Mouse (Mus musculus) adrenal gland, adult 2 months (tissue): Measurements from ENCODE around the gene Slc9a6. TPM values are rescaled to one million over a fixed set of nuclear protein-coding genes. Genes with fewer than 3 reads are reported as not detected.
A peak's percentile ranks its signal among the peaks of the same experiment; 100 is the strongest.

ENCODE experiments used
- DNase-seq: peaks from one replicate; pipeline ENCODE4 v3.0.0; 2021
- long read RNA-seq: library from polyadenylated mRNA; stranded (forward); transcript quantifications from one replicate; pipeline ENCODE4 v2.0.0, GENCODE M21; 2021
- polyA plus RNA-seq: library from polyadenylated mRNA; depleted of rRNA; stranded (reverse); fragments of >200 nt; gene quantifications from 2 replicates; pipeline ENCODE4 v1.2.3, GENCODE M21; 2012; rRNA removed
- total RNA-seq, 2 experiments: library from RNA; stranded (reverse); gene quantifications; 2 replicates each; pipeline ENCODE4 v1.2.3; 2021

Slc9a6 gene
- total RNA-seq, result 10 to 100 TPM; 32.5 to 32.8 TPM
- polyA plus RNA-seq, result 22.7 and 29.6 TPM in 2 replicates
- long read RNA-seq, full-length matches to known transcripts, result 10 of 28 reads
- long read RNA-seq, partial matches to known transcripts, result 1 of 28 reads
- long read RNA-seq, other reads (novel, unspliced or antisense), result 17 of 28 reads

- DNase-seq, result peak; percentile 87
Measured at GRCm38 (mm10) chrX:56609623-56610317, at the start of gene Slc9a6. Gene Slc9a6, plus strand, starts transcription at chrX:56609757.

- no peak for DNase-seq
Measured at GRCm38 (mm10) chrX:56572465-56572864, 37.1 kb upstream of the Slc9a6 start.

- DNase-seq, result no peak
Measured at GRCm38 (mm10) chrX:56578200-56578599, 31.4 kb upstream of the Slc9a6 start.

- peak; percentile 33 for DNase-seq
Measured at GRCm38 (mm10) chrX:56597219-56597886, 12.2 kb upstream of the Slc9a6 start.

GRCm38 (mm10) chrX:56597887-56598640, 11.5 kb upstream of the Slc9a6 start, which contains the start of gene Mmgt1:
Gene Mmgt1, minus strand, starts transcription at chrX:56598069.
- DNase-seq, result peak; percentile 96

- no peak for DNase-seq
Measured at GRCm38 (mm10) chrX:56606536-56606935, 3.0 kb upstream of the Slc9a6 start.

GRCm38 (mm10) chrX:56607032-56607710, 2.4 kb upstream of the Slc9a6 start:
- no peak for DNase-seq

- no peak for DNase-seq
Measured at GRCm38 (mm10) chrX:56609285-56609622, 303 bp upstream of the Slc9a6 start.

- DNase-seq, result peak; percentile 7
Measured at GRCm38 (mm10) chrX:56610318-56610694, 749 bp downstream of the Slc9a6 start.

GRCm38 (mm10) chrX:56615236-56615635, 5.7 kb downstream of the Slc9a6 start:
- DNase-seq, result no peak

- no peak for DNase-seq
Measured at GRCm38 (mm10) chrX:56636185-56636584, 26.6 kb downstream of the Slc9a6 start.

- no peak for DNase-seq
Measured at GRCm38 (mm10) chrX:56640066-56640465, 30.5 kb downstream of the Slc9a6 start.

- no peak for DNase-seq
Measured at GRCm38 (mm10) chrX:56649549-56650354, 40.2 kb downstream of the Slc9a6 start.

GRCm38 (mm10) chrX:56650355-56650652, 40.7 kb downstream of the Slc9a6 start:
- no peak for DNase-seq

GRCm38 (mm10) chrX:56650885-56651284, 41.3 kb downstream of the Slc9a6 start:
- DNase-seq, result peak; percentile 74

GRCm38 (mm10) chrX:56651738-56652137, 42.2 kb downstream of the Slc9a6 start:
- peak; percentile 59 for DNase-seq

- no peak for DNase-seq
Measured at GRCm38 (mm10) chrX:56655686-56656085, 46.1 kb downstream of the Slc9a6 start.

GRCm38 (mm10) chrX:56659286-56659685, 49.7 kb downstream of the Slc9a6 start:
- no peak for DNase-seq

GRCm38 (mm10) chrX:56661143-56661542, 51.6 kb downstream of the Slc9a6 start:
- DNase-seq, result no peak

- no peak for DNase-seq
Measured at GRCm38 (mm10) chrX:56662316-56662715, 52.8 kb downstream of the Slc9a6 start.

GRCm38 (mm10) chrX:56663377-56663776, 53.8 kb downstream of the Slc9a6 start:
- no peak for DNase-seq
